ENCODE assay signal across 20 mouse cellular contexts in the genomic region with DNA sequence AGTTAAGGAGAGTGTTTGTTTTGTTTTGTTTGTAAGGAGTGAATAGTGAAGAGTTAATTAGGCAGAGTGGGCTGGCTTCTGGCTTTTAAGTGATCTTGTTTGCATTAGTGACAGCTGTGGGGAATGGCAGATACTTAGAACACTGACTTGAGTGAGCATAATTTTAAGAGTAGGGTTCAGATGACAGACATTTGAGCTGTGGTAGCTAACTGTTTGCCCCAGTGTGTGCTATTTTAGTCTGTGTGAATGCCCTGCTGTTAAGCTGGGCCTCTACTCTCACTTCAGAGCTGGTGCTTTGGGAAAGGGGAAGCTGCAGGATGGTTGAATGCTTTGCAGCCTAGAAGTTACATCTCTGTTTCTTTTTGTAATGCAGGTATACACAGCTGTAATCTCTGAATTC. TPM values are rescaled to one million over a fixed set of nuclear protein-coding genes. Genes with fewer than 3 reads are reported as not detected.
DNase-seq lines count a peak whose midpoint lies in the region; ATAC-seq and TF ChIP-seq lines count a peak whose summit lies in the region.
"Had no signal": no experiment of that assay in that cellular context is flagged by ENCODE, and none has a peak within 500 bp of the region (broad histone marks: within the 10 kb centered on the region; RNA-seq: fewer than 3 reads in every experiment).

No protein-coding gene starts in this region.

- H3K27me3 ChIP-seq in heart, embryonic 15.5 days = no peaks in the 10 kb centered on the region
- no peaks in the 10 kb centered on the region for H3K27me3 ChIP-seq in embryonic facial prominence, embryonic 12.5 days
- H3K27me3 ChIP-seq in heart, embryonic 16.5 days (ENCODE audit: control insufficient read depth, insufficient read depth, low read length) = no peaks in the 10 kb centered on the region
- H3K27me3 ChIP-seq in midbrain, postnatal 0 days (ENCODE audit: insufficient read depth, low read length) = no peaks in the 10 kb centered on the region
- H3K27me3 ChIP-seq: intestine, embryonic 15.5 days; kidney, embryonic 15.5 days; midbrain, embryonic 13.5 days had no signal

- DNase-seq in gastrocnemius, postnatal 25 days = peak; percentile 26
- no peak for DNase-seq in gastrocnemius, adult 8-10 months (ENCODE audit: low spot score in 2 of 2)
- DNase-seq in heart, postnatal 25 days (ENCODE audit: low spot score) = no peak
- no peak for DNase-seq in midbrain, postnatal 0 days (ENCODE audit: low spot score)
- DNase-seq: adrenal gland, adult 8-10 months; cerebellum, adult 11 months; cerebellum, postnatal 14 days; embryo, embryonic 11 days; left cerebral cortex, postnatal 4 days; lung, embryonic 14.5 days; retina, postnatal 1 day; right cerebral cortex, postnatal 4 days; thymus, postnatal 36 days had no signal

- no peak overlapping the region for H3K4me3 ChIP-seq in heart, embryonic 15.5 days
- no peak overlapping the region for H3K4me3 ChIP-seq in embryonic facial prominence, embryonic 12.5 days
- H3K4me3 ChIP-seq in heart, embryonic 16.5 days (ENCODE audit: low read length) = no peak overlapping the region
- H3K4me3 ChIP-seq in midbrain, postnatal 0 days (ENCODE audit: low read depth, low read length) = no peak overlapping the region
- H3K4me3 ChIP-seq: intestine, embryonic 15.5 days; kidney, embryonic 15.5 days; midbrain, embryonic 13.5 days had no signal

- no peak overlapping the region for H3K9ac ChIP-seq in heart, embryonic 15.5 days
- H3K9ac ChIP-seq in embryonic facial prominence, embryonic 12.5 days = no peak overlapping the region
- H3K9ac ChIP-seq in heart, embryonic 16.5 days (ENCODE audit: low read length) = peak overlapping the region; percentile 33; the same call in 1 of the 2 replicates
- no peak overlapping the region for H3K9ac ChIP-seq in midbrain, postnatal 0 days (replicated peaks; ENCODE audit: low read length, poor library complexity, severe bottlenecking)
- H3K9ac ChIP-seq: hindbrain, embryonic 14.5 days; intestine, embryonic 15.5 days; kidney, embryonic 15.5 days; lung, embryonic 14.5 days; midbrain, embryonic 13.5 days had no signal

- intact Hi-C loops in heart, postnatal 25 days (cut with DNase I) = loop anchor here (10.0 kb wide), 1 partner anchor 278 kb away; no protein-coding TSS in a partner anchor

- H3K4me1 ChIP-seq in heart, embryonic 15.5 days (replicated peaks) = peaks cover 38% of the 10 kb centered on the region
- H3K4me1 ChIP-seq in embryonic facial prominence, embryonic 12.5 days = no peaks in the 10 kb centered on the region
- H3K4me1 ChIP-seq in heart, embryonic 16.5 days (ENCODE audit: control insufficient read depth, insufficient read depth, low read length) = peaks cover 38% of the 10 kb centered on the region
- H3K4me1 ChIP-seq in midbrain, postnatal 0 days (ENCODE audit: insufficient read depth, low read length) = no peaks in the 10 kb centered on the region
- H3K4me1 ChIP-seq: midbrain, embryonic 13.5 days had no signal

- H3K36me3 ChIP-seq in heart, embryonic 15.5 days = peaks cover 8% of the 10 kb centered on the region; the same call in 1 of the 2 replicates
- peaks cover 49% of the 10 kb centered on the region for H3K36me3 ChIP-seq in embryonic facial prominence, embryonic 12.5 days
- peaks cover 19% of the 10 kb centered on the region for H3K36me3 ChIP-seq in heart, embryonic 16.5 days (ENCODE audit: control insufficient read depth, insufficient read depth)
- H3K36me3 ChIP-seq in midbrain, postnatal 0 days (ENCODE audit: insufficient read depth, low read length) = peaks cover 21% of the 10 kb centered on the region
- H3K36me3 ChIP-seq: intestine, embryonic 15.5 days had no signal

- peak overlapping the region; percentile 83 for H3K27ac ChIP-seq in heart, embryonic 15.5 days
- peak overlapping the region; percentile 23; the same call in 1 of the 2 replicates for H3K27ac ChIP-seq in embryonic facial prominence, embryonic 12.5 days
- peak overlapping the region; percentile 86 for H3K27ac ChIP-seq in heart, embryonic 16.5 days (ENCODE audit: low read length)
- no peak overlapping the region for H3K27ac ChIP-seq in midbrain, postnatal 0 days (ENCODE audit: low read depth, low read length)
- H3K27ac ChIP-seq: hindbrain, embryonic 14.5 days; intestine, embryonic 15.5 days; kidney, embryonic 15.5 days; midbrain, embryonic 13.5 days had no signal

- peak; percentile 51; the same call in 1 of the 2 replicates for ATAC-seq in heart, embryonic 15.5 days (replicated peaks; ENCODE audit: insufficient number of reproducible peaks, insufficient read depth, low FRiP score, low read depth)
- no peak for ATAC-seq in embryonic facial prominence, embryonic 12.5 days (ENCODE audit: insufficient number of reproducible peaks, insufficient read depth, low FRiP score, low TSS enrichment)
- peak; percentile 67 for ATAC-seq in heart, embryonic 16.5 days (replicated peaks; ENCODE audit: extremely low read depth, insufficient read depth, low FRiP score)
- no peak for ATAC-seq in midbrain, postnatal 0 days (ENCODE audit: low FRiP score)
- ATAC-seq: intestine, embryonic 15.5 days; midbrain, embryonic 13.5 days had no signal

- H3K4me2 ChIP-seq in heart, embryonic 15.5 days = peak overlapping the region; percentile 25; the same call in 1 of the 2 replicates
- no peak overlapping the region for H3K4me2 ChIP-seq in embryonic facial prominence, embryonic 12.5 days (replicated peaks)
- H3K4me2 ChIP-seq in heart, embryonic 16.5 days (ENCODE audit: low read depth, low read length) = peak overlapping the region; percentile 25; the same call in 1 of the 2 replicates
- H3K4me2 ChIP-seq in midbrain, postnatal 0 days (ENCODE audit: low read depth, low read length, poor library complexity, severe bottlenecking) = no peak overlapping the region
- H3K4me2 ChIP-seq: hindbrain, embryonic 14.5 days; intestine, embryonic 15.5 days; kidney, embryonic 15.5 days; lung, embryonic 14.5 days; midbrain, embryonic 13.5 days had no signal

- no peak for TF ChIP-seq CTCF in midbrain, postnatal 0 days (IDR thresholded peaks at IDR 0.05)

- H3K9me3 ChIP-seq in heart, embryonic 15.5 days (replicated peaks) = no peaks in the 10 kb centered on the region
- H3K9me3 ChIP-seq in embryonic facial prominence, embryonic 12.5 days = no peaks in the 10 kb centered on the region
- no peaks in the 10 kb centered on the region for H3K9me3 ChIP-seq in heart, embryonic 16.5 days (replicated peaks; ENCODE audit: control insufficient read depth, low read length)
- H3K9me3 ChIP-seq in midbrain, postnatal 0 days (ENCODE audit: low read length) = no peaks in the 10 kb centered on the region
- H3K9me3 ChIP-seq: intestine, embryonic 15.5 days; kidney, embryonic 15.5 days; midbrain, embryonic 13.5 days had no signal

RNA-seq across cellular contexts. Expression of a gene that starts 38.2 kb away (rescaled TPM):
- total RNA-seq in gastrocnemius, postnatal 25 days (2021) = 10 to 100 TPM; 23.7 to 31.7 TPM
- total RNA-seq in gastrocnemius, adult 8-10 months (2022) = 10 to 100 TPM; 23.0 to 42.6 (median 26.4) TPM
- 26.5 and 28.6 TPM in 2 replicates for polyA plus RNA-seq in heart, embryonic 15.5 days (2015; fragmentation: Nextera tagmentation; extraction: Ambion mirVana)
- total RNA-seq in heart, postnatal 25 days (2021) = 10 to 100 TPM; 25.5 to 29.4 TPM
- polyA plus RNA-seq in embryonic facial prominence, embryonic 12.5 days (2016; fragmentation: Nextera tagmentation; extraction: Ambion mirVana) = 52.8 and 53.8 TPM in 2 replicates
- polyA plus RNA-seq in heart, embryonic 16.5 days (2015; fragmentation: Nextera tagmentation; extraction: Ambion mirVana) = 28.4 and 32.0 TPM in 2 replicates
- total RNA-seq in midbrain, postnatal 0 days (2014; rRNA removed) = 20.8 and 64.5 TPM in 2 replicates
- 19.0 and 20.5 TPM in 2 replicates for polyA plus RNA-seq in midbrain, postnatal 0 days (2015; fragmentation: Nextera tagmentation; extraction: Ambion mirVana)

RNA-seq across cellular contexts. Expression of a gene that starts 38.2 kb away (rescaled TPM):
- total RNA-seq in gastrocnemius, postnatal 25 days (2021) = 10 to 100 TPM; 15.1 to 17.9 TPM
- 10 to 100 TPM; 22.3 to 26.1 (median 23.7) TPM for total RNA-seq in gastrocnemius, adult 8-10 months (2022)
- 22.0 and 23.5 TPM in 2 replicates for polyA plus RNA-seq in heart, embryonic 15.5 days (2015; fragmentation: Nextera tagmentation; extraction: Ambion mirVana)
- 10 to 100 TPM; 22.1 to 25.2 TPM for total RNA-seq in heart, postnatal 25 days (2021)
- polyA plus RNA-seq in embryonic facial prominence, embryonic 12.5 days (2016; fragmentation: Nextera tagmentation; extraction: Ambion mirVana) = 29.6 and 30.8 TPM in 2 replicates
- polyA plus RNA-seq in heart, embryonic 16.5 days (2015; fragmentation: Nextera tagmentation; extraction: Ambion mirVana) = 24.2 and 25.4 TPM in 2 replicates
- 13.5 and 20.0 TPM in 2 replicates for total RNA-seq in midbrain, postnatal 0 days (2014; rRNA removed)
- polyA plus RNA-seq in midbrain, postnatal 0 days (2015; fragmentation: Nextera tagmentation; extraction: Ambion mirVana) = 9.2 and 11.0 TPM in 2 replicates

Comparison
In these comparisons a context has a peak if more than half of its experiments do, and no peak if none do; other contexts are left out.
1. ATAC-seq: peak in heart, embryonic 15.5 days (single experiment) and heart, embryonic 16.5 days (single experiment); none in embryonic facial prominence, embryonic 12.5 days (single experiment) and midbrain, postnatal 0 days (single experiment).
2. H3K4me2 ChIP-seq: peak in heart, embryonic 15.5 days (single experiment) and heart, embryonic 16.5 days (single experiment); none in embryonic facial prominence, embryonic 12.5 days (single experiment) and midbrain, postnatal 0 days (single experiment).